Mouse (Mus musculus) kidney, postnatal 4 days (tissue): ENCODE measurements around the gene Eif4g1.

Experiments used
- DNase-seq, 2 experiments: peaks; one replicate each; pipeline ENCODE4 v3.0.0; 2021; ENCODE audit warnings: mixed read lengths in 2 of 2

Gene Eif4g1

GRCm38 (mm10) chr16:20706407-20707055, 38.4 kb downstream of the Eif4g1 start:
- peak; percentile 34 to 48 for DNase-seq

GRCm38 (mm10) chr16:20708220-20708938, 40.3 kb downstream of the Eif4g1 start:
- no peak for DNase-seq

DNA sequence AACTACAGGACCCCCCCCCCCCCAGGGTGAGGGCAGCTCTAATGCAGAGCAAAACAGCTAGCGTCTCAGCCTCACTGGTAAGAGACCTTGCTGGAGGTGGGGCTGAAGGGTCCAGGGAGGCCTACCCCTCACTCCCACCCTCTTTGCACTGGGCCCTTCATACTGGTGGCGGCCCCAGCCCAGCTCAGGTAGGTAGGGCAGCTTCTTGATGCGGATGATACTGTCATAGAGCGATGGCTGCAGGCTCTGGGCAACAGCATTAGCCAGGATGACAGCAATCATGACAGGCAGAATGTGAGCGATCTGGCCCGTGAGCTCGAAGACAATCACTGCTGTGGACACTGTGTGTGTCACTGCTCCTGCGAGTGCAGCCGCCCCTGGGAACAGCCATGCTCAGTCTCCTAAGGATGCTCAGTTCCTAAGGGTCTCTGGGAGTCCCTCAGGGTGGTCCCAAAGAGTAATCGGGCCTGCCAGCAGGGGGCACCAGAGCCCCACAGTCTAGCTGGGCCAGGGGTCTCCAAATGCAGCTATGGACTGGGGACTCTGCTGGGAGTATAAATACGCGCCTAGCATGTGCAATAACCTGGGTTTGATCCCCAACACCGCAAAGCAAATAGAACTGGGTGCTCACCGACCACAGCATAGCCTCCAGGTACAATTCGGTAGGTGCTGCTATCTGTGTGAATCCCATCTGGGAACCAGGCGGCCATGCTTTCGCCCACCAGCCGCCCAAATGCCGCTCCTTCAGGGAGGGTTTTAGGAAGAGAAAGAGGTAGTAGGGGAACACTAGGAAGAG, 41.0 kb downstream of the Eif4g1 start:
- peak; percentile 71 to 72 for DNase-seq

DNA sequence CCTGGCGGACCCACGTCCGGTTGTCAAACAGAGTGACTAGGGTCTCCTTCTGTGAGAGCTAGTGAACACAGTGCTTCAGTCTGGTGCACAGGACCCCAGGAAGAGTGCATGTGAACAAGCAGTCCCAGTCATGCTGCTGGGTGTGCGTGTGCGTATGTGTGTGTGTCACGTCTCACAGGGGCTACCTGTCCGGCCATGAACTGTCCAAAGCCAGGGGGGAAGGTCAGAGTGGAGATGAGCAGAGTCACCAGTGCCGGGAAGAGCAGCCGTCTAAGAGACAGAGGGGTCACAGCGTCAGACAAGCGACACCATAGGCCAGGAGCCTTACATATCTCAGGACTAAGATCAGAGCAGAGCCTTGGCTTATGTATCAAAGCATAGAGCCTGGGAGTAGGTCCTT, 42.3 kb downstream of the Eif4g1 start:
- DNase-seq: no peak

- DNase-seq: no peak
Observed at GRCm38 (mm10) chr16:20710810-20711209, 42.7 kb downstream of the Eif4g1 start.

DNA sequence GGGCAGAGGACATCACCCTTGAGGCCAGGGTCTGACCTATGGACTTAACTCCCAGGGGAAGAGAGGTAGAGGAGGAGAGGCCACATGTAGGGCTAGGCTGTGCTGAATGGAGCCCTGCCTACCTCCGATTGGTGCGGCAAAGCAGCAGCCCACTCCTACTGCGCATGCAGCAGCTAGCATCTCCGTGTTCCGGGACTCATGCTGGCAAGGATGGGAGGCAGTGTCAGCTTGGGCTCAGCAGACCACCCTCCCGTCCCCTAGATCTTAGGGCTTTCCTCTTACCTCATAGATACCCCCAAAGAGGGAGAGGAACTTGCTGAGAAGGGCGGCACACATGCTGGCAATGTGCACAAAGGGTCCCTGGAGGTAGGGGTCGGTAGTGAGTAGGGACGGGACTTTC, 44.1 kb downstream of the Eif4g1 start:
- no peak for DNase-seq

DNA sequence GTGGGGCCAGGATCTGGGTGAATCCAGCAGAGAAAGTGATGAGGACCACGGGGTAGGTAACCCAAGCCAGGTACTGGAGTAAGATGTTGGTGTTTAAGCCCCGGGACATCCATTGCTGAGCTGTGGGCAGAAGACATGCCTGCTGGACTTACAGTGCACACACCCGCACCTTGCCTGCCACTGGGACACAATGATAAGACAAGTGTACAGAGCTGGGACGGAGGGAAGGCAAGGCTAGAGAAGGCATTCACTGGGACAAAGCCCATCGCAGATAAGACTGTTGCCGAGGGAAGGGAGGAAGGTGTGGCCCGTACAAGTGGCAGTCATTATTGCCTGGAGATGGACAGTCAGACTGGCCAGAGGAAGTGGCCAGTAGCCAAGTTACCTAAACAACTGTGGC, 44.8 kb downstream of the Eif4g1 start:
- no peak for DNase-seq

DNA sequence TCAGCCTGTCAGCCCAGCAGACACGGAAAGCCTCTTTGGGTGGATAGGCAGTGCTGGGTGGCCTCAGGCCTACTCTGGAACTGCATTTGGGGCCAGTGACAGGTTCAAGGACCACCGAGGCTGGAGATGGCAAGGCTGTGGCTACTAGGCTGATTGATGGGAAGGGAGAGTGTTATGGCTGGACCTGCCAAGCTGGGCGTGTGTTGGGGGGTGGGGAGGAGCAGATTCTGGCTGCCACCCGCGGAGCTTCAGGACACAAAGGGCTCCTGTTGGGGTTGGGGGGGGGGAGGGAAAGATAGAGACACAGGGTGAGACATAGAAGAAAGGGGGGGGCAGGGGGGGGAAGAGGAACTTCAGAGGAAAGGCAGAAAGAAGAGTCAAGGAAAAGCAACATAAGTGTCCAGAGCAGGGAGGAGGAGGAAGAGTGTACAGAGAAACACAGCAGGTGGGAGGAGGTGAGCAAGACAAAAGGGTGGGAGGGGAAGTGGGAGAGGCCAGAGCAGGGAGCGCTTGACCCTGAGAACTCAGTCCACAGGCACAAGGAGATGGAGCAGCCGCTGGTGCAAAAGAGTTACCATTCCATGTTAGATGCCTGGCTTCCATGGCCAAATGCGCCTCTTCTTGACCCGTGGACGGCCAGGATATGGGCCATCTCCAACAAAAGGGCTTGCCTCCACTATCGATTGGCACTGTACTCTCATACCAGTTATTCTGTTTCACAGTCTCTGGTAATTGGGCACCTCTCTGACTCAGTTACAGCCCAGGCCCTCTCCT, 46.4 kb downstream of the Eif4g1 start:
- DNase-seq: no peak

DNA sequence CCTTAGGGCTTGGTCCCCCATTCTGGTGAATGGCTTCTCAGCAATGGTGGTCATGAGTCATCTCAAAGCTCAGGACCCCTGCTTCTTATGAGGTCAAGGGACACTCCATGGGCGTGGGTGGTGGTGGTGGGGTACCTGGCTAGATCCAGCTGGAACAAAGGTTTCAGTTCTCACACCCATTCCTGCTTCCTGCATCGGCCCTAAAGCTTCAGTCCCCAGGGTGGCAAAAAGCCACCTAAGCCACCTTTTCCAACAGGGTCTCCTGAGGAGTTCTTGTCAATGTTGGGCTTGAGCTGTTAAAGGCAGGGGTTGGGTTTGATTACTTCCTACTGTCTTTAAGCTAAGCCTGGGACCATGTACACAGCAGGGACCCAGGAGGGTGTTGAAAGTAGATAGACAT, 47.0 kb downstream of the Eif4g1 start:
- no peak for DNase-seq

DNA sequence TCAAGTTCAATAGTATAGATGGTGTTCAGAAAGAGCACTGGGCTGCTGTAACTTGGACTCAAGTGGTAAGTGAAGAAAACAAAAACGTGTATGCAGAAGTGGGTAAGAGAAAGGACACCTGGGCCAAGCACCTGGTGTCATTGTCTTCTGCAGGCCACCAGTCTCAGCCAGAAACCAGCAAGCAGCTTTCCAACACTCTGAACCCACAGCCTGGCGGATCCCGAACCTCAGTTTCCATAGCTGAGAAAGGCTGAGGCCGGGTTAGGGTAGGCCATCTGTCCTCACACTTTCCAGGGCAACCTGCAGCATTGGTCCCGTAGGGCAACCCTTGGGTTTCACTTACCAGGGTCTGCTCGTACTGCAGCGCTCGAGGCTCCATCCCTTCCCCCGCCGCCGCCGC, 47.5 kb downstream of the Eif4g1 start:
- DNase-seq: no peak

GRCm38 (mm10) chr16:20715976-20716840, 48.1 kb downstream of the Eif4g1 start:
- DNase-seq: peak; percentile 86 to 92

DNA sequence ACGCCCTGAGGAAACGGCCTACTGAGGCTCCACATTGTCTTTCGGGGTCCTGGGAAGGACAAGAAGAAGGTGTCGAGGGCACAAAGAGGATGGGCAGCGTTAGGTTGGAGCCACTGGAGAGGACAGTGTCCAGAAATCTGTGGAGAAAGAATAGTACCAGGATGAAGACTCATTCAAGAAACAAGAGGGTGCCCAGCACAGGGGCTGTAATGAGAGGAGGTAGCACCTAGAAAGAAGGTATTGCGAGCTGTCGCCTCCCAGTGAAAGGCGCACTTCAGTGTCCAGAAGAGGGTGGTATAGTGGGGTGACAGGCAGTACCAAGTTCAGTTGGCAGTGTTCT, 48.7 kb downstream of the Eif4g1 start:
- DNase-seq: no peak

DNA sequence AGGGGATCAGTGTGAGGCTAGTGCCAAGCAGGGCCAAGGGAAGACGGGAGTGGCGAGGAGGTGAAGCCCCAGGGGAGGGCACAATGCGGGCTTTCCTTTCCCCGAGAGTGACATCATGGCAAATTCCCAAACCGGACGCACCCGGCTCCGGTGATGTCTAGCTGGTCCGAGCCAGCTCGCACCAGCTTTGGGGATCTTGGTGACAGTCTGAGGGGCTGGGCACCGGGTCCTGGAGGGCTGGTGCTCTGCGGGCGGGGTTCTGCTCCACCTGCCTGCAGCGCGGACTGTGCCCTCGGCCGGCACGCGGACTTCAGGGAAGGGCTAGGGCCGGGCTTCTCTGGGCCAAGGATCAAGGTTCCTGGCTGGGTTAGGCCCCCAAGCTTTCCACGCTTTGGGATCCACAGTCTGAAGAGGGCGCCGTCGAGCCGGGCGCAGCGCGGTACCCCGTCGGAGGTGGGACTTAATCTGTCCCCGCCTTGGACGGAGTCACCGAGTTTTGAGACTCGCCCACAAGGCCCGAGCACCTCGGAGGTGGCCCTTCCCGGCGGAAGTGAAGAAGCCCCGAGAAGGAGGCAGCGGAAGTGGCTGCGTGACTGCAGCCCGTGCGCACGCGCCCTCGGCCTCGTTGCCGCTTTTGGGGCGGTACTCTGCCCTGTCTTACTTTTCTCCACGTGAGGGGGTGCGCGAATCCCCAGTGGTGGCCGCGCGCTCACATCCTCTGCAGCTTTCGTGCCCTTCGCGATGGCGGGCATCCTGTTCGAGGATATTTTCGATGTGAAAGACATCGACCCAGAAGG, 49.3 kb downstream of the Eif4g1 start, which contains the start of the genes Polr2h and Clcn2:
TSS of gene Polr2h (plus strand) at position 485 of the 797 bp plus-strand sequence.
TSS of gene Clcn2 (minus strand) at position 566 of the 797 bp plus-strand sequence.
- DNase-seq: peak; percentile 97 to 98

DNA sequence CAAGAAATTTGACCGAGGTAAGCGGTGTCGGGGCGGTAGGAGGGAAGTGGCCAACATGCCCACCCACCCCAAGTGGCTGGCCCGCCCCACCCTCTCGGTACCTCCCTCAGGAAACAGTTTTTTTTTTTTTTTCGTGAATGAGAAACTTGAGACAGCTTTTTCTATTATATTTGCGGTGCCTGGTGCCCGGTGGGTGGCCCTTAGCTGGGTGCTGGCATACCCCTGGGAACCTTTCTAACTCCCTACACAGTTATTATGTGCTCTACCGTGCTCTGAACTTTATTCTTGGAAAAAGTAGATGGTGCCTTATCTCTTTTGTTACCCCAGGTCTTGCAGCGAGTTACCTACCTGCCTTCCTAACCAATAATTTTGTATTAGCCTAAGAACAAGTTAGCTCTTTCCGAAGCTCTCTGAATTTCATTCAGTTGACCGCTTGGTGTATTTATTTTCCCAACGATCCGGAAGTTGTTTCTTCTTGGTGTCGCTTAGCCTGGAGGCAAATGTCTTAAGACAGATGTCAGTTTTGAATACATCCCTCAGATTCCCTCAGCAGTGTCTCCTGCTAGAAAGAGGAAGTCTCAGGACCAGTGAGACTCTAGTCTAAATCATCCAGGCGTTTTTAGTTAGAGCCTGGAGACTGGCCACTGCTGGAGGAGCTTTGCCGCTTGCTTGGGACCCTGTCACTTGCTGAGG, 50.0 kb downstream of the Eif4g1 start:
- no peak for DNase-seq

DNA sequence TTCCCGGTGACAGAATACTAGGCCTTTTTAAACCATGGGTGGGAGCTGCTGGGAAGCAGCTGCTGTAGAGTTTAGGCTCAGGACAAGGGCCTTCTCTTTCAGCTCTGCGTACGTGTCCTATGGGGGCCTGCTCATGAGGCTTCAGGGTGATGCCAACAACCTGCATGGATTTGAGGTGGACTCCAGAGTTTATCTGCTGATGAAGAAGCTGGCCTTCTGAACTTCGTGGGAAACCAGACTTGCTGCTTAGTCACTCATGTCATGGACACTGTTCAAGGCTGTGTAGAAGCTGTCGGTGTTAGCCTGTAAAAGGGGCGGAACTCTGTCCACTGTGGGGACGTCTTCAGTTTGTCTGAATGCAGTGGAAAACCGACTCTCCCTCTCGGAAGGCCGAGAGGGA, 53.7 kb downstream of the Eif4g1 start:
- no peak for DNase-seq

GRCm38 (mm10) chr16:20722736-20723135, 54.6 kb downstream of the Eif4g1 start:
- DNase-seq: no peak

DNA sequence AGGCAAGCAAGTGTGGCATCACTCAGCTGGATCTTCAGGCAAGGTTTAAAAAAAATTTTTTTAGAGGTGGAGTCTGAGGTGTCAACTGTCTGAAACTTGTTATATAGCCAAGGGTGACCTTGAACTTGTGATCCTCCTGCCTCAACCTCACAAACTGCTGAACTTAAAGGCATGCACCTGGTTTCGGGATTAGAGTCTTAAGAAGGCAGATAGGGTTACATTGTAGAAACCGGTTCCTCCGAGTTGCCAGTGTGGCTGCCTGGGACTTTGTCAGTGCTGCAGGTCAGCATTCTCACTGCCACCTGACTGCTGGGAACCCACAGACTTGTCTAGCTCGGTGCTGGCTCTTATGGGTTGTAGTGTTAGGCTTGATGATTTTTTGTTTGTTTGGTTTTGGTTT, 55.1 kb downstream of the Eif4g1 start:
- DNase-seq: no peak

DNA sequence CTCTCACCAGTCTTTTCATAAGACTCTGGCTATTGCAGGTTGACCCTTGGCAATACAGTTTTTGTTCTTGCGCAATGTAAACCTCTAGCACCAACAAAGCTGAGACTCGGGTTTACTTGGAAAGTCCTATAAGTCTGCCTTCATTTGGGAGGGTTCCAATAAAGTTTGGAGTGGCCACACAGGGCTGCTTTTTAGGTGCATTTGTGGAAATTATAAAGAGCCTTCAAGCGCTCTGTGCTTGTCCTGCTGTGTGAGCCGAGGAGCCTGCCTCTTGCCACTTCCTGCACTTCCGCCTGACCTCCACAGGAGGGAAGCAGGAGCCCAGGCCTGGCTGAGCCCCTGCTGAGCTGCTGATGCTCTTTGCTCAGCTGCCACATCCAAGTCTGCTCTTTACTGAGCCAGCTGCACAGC, 56.2 kb downstream of the Eif4g1 start:
- peak; percentile 75 to 86 for DNase-seq

DNA sequence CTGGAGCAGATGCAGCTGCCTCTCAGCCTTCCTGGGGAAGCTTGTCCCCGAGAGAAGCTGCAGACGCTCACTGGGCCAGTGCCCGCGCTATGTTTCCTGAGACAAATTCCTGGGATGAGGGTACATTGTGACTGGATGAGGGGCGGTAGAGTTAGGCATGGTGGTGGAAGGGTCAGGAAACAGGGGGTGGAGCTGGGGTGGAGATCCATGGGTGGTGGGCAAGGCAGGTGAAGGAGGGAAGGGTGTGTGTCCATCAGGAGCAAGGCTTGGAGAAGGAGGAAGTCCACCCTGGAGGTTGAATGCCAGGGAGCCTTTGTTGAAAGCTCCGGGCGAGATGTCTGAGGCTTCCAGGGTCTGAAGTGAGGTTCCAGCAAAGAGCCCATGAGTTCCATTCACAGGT, 57.2 kb downstream of the Eif4g1 start:
- no peak for DNase-seq

DNA sequence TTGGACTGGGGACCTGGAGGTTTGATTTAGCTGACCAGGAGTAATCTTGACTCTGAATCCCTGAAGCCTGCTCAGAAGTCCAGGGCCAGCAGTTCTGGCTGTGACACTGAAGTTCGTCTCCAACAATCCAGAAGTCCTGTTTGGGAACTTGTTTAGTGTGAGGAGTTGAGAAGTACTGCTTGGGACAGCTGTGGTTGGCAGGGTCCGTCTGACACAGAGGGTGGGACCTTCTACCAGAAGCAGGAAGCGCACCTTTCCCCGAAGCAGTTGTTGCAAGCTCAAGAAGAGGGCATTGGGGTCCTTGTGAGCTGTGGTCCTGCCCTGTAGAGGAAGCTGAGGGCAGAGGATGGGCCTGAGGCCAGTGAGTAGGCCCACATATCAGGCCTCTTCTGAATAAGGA, 57.6 kb downstream of the Eif4g1 start:
- no peak for DNase-seq
